Mouse (Mus musculus): ENCODE measurements around the gene Ggt7. TPM values are rescaled to one million over a fixed set of nuclear protein-coding genes. Genes with fewer than 3 reads are reported as not detected.

Gene Ggt7
- 3.1 and 4.3 TPM in 2 replicates for polyA plus RNA-seq (2014; fragmentation: Nextera tagmentation; extraction: Ambion mirVana)

DNA sequence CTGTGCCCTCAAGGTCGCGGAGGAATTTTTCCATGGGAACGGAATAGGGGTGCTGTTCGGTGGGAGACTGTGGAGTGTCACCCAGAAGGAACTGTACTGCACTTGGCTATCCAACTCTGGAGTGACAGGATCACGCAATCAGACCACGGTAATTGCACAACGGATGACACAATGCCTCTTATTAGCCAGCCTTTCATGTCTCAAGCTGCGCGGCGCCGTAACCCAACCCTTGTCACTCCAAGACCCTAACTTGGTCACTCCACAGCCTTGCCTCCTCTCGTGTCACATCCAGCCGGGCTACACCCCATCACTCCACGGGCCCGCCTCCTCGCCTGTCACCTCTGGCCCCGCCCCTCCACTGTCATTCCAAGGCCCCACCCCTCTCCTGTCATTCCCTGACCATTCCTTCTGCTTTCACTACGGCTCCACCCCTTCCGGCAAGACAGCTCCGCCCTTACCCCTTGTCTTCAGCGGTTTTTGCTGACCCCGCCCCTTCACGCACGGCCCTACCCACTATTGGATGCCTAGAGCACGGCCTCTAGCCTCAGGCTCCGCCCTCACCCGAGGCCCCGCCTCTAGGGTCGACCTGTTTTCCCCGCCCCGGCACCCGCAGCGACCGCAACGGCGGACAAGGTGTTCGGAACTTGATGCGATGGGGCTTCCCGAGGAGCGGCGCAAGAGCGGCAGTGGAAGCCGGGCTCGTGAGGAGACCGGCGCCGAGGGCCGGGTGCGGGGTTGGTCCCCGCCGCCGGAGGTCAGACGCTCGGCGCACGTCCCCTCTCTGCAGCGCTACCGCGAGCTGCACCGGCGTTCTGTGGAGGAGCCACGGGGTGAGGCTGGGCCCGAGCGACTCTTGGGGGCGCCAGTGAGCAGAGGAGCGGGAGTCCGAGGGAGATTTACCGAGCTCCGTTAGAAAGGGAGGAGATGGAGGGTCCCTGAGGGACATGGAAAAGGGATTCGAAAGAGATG is at the start of gene Ggt7, which contains the start of gene Acss2:
Ggt7 (minus strand) TSS at position 783 of the 969 bp plus-strand sequence.
Acss2 (plus strand) TSS at position 494 of the 969 bp plus-strand sequence.
- Histone ChIP-seq H3K27me3 (ENCODE audit: control insufficient read depth, insufficient read depth, low read length) (peaks cover 3% of the 10 kb centered on the region; the same call in 1 of the 2 replicates), H3K36me3 (replicated peaks; ENCODE audit: control insufficient read depth, insufficient read depth, low read depth, low read length) (no peaks in the 10 kb centered on the region), H3K4me1 (ENCODE audit: control insufficient read depth, insufficient read depth, low read length) (no peaks in the 10 kb centered on the region; the same call in 1 of the 2 replicates), H3K4me3 (ENCODE audit: low read depth, low read length) (peak within 1 kb of the TSS; percentile 59), H3K9ac (replicated peaks; ENCODE audit: low read length) (peak within 1 kb of the TSS; percentile 25), H3K9me3 (replicated peaks; ENCODE audit: control insufficient read depth, low read length) (no peaks in the 10 kb centered on the region), H3K4me2 (ENCODE audit: low read depth, low read length) (peak within 1 kb of the TSS; percentile 43), H3K27ac (replicated peaks; ENCODE audit: low read depth, low read length) (no peak within 1 kb of the TSS)
- DNase-seq (ENCODE audit: low spot score) (peak; percentile 97), ATAC-seq (replicated peaks; ENCODE audit: insufficient number of reproducible peaks, low FRiP score, low TSS enrichment, low read depth) (peak; percentile 97)
- 5% methylated on average over 69 of the region's 70 CpGs for WGBS

DNA sequence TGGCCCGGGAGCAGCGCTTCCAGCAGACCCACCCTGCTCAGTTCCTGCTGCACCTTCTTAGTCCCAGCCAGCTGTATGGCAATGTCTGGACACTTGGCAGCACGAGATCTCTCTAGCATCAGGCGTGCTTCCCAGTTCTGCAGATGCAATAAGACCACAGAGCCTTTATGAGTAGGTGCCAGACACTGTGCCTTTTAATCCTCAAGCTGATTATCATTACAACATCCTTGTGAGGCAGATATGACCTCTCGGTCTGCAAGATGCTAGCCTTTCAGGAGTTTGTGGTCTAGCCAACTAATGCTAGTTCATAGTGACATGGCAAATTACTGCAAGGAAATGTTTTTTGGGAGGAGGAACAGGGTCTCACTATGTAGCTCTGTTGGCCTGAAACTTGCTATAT is 49.7 kb upstream of the Ggt7 start:
- Histone ChIP-seq H3K27me3 (ENCODE audit: control insufficient read depth, insufficient read depth, low read length) (no peaks in the 10 kb centered on the region), H3K9me3 (replicated peaks; ENCODE audit: control insufficient read depth, low read length) (no peaks in the 10 kb centered on the region), H3K9ac (replicated peaks; ENCODE audit: low read length) (no peak overlapping the region), H3K4me2 (ENCODE audit: low read depth, low read length) (no peak overlapping the region), H3K4me1 (ENCODE audit: control insufficient read depth, insufficient read depth, low read length) (no peaks in the 10 kb centered on the region), H3K27ac (replicated peaks; ENCODE audit: low read depth, low read length) (no peak overlapping the region), H3K36me3 (replicated peaks; ENCODE audit: control insufficient read depth, insufficient read depth, low read depth, low read length) (no peaks in the 10 kb centered on the region), H3K4me3 (ENCODE audit: low read depth, low read length) (no peak overlapping the region)
- DNase-seq (ENCODE audit: low spot score) (no peak), ATAC-seq (replicated peaks; ENCODE audit: insufficient number of reproducible peaks, low FRiP score, low TSS enrichment, low read depth) (no peak)
- WGBS, result 84% methylated on average over 5 of the region's 5 CpGs

DNA sequence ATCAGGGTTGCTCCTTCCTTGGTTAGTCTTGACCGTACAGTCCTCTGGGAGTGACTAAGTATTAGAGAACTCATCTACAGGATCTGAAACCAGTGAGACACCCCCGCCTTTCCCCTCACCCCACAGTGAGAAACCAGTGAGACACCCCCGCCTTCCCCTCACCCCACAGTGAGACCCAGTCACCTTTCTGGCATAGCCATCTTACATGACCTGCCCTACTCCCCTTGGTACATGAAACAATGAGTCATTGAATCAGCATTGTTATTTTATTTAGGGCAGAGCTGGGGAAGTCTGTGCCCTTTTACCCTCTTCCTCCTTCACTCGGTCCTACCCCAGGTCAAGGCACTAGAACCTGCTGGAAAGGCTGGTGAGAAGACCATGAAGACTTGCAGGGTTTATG is 44.9 kb upstream of the Ggt7 start:
- Histone ChIP-seq H3K4me1 (ENCODE audit: control insufficient read depth, insufficient read depth, low read length) (no peaks in the 10 kb centered on the region), H3K36me3 (replicated peaks; ENCODE audit: control insufficient read depth, insufficient read depth, low read depth, low read length) (no peaks in the 10 kb centered on the region), H3K27me3 (ENCODE audit: control insufficient read depth, insufficient read depth, low read length) (no peaks in the 10 kb centered on the region), H3K27ac (replicated peaks; ENCODE audit: low read depth, low read length) (no peak overlapping the region), H3K4me3 (ENCODE audit: low read depth, low read length) (no peak overlapping the region), H3K9me3 (replicated peaks; ENCODE audit: control insufficient read depth, low read length) (no peaks in the 10 kb centered on the region), H3K9ac (replicated peaks; ENCODE audit: low read length) (no peak overlapping the region), H3K4me2 (ENCODE audit: low read depth, low read length) (no peak overlapping the region)
- no peak for ATAC-seq (replicated peaks; ENCODE audit: insufficient number of reproducible peaks, low FRiP score, low TSS enrichment, low read depth)
- no peak for DNase-seq (ENCODE audit: low spot score)
- 76% methylated on average over 4 of the region's 4 CpGs for WGBS

DNA sequence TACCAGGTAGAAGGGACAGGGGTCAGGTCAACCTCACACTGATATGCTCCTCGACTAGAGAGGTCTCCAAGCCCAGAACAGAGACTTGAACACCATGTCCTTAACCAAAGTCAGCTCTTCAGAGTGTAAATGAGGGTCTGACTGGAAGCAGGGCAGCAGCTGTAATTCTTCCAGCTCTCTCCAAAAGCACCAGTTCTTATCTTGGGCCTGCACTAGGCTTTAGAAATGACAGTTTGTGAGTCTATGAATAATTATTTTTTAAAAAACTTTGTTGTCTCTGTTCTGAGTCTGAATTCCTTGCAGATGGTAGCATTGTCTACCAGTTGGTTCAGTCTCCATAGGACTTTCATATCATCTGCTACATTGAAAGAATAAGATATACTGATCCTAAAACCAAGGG is 44.2 kb upstream of the Ggt7 start:
- H3K4me1 ChIP-seq (ENCODE audit: control insufficient read depth, insufficient read depth, low read length), result no peaks in the 10 kb centered on the region
- H3K27me3 ChIP-seq (ENCODE audit: control insufficient read depth, insufficient read depth, low read length), result no peaks in the 10 kb centered on the region
- no peak overlapping the region for H3K4me2 ChIP-seq (ENCODE audit: low read depth, low read length)
- DNase-seq (ENCODE audit: low spot score) (no peak), ATAC-seq (replicated peaks; ENCODE audit: insufficient number of reproducible peaks, low FRiP score, low TSS enrichment, low read depth) (no peak)
- no peak overlapping the region for H3K27ac ChIP-seq (replicated peaks; ENCODE audit: low read depth, low read length)
- no peak overlapping the region for H3K4me3 ChIP-seq (ENCODE audit: low read depth, low read length)
- WGBS, result 57% methylated on average over 1 of the region's 1 CpGs
- no peak overlapping the region for H3K9ac ChIP-seq (replicated peaks; ENCODE audit: low read length)
- H3K36me3 ChIP-seq (replicated peaks; ENCODE audit: control insufficient read depth, insufficient read depth, low read depth, low read length), result no peaks in the 10 kb centered on the region
- H3K9me3 ChIP-seq (replicated peaks; ENCODE audit: control insufficient read depth, low read length), result no peaks in the 10 kb centered on the region

DNA sequence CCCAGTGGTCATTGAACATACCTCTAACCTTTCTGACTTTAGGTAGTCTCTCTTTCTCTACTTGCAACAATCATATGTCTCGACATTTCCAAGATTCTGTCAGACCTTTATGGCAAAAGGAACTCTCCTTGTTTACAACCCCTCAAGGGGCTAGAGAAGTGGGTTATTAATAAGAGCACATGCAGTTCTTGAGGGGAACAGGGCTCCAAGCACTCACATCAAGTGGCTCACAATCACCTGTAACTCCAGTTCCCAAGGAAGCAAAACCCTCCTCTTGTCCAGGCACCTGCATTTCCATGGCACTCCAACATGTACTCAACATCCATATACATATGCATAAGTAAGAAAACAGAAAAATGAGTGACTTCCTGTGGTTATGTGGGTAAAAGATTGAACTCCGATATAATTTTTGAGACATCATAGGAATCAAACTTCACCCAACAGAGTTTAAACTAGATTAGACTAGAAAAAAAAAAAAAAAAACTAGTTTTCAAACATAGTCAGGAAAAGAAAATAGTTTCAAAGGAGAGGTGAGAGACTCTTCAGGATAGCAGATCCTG is 36.5 kb upstream of the Ggt7 start:
- H3K36me3 ChIP-seq (replicated peaks; ENCODE audit: control insufficient read depth, insufficient read depth, low read depth, low read length), result no peaks in the 10 kb centered on the region
- H3K27ac ChIP-seq (replicated peaks; ENCODE audit: low read depth, low read length), result no peak overlapping the region
- H3K4me3 ChIP-seq (ENCODE audit: low read depth, low read length), result no peak overlapping the region
- no peak overlapping the region for H3K4me2 ChIP-seq (ENCODE audit: low read depth, low read length)
- no peak overlapping the region for H3K9ac ChIP-seq (replicated peaks; ENCODE audit: low read length)
- 90% methylated on average over 2 of the region's 2 CpGs for WGBS
- ATAC-seq (replicated peaks; ENCODE audit: insufficient number of reproducible peaks, low FRiP score, low TSS enrichment, low read depth), result no peak
- H3K9me3 ChIP-seq (replicated peaks; ENCODE audit: control insufficient read depth, low read length), result no peaks in the 10 kb centered on the region
- H3K4me1 ChIP-seq (ENCODE audit: control insufficient read depth, insufficient read depth, low read length), result no peaks in the 10 kb centered on the region
- no peak for DNase-seq (ENCODE audit: low spot score)
- H3K27me3 ChIP-seq (ENCODE audit: control insufficient read depth, insufficient read depth, low read length), result no peaks in the 10 kb centered on the region

DNA sequence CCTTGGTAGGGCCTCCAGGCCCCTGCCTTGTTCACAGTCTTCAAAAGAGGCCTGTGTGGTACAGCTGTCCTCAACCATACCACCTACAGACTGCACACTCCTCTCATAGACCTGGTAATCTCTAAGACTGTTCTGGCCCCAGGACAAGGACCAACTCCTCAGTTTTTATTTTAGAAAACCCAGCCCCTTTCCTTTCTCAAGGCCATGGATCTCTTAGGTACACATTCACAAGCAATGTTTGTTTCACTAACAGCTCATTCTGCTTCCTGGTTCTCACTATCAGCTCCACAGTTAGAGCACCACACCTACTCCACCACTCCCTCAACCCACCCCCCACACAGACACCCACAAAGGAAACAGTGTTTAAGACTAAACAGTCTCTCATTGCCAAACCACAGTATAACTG is 34.9 kb upstream of the Ggt7 start:
- H3K36me3 ChIP-seq (replicated peaks; ENCODE audit: control insufficient read depth, insufficient read depth, low read depth, low read length), result no peaks in the 10 kb centered on the region
- no peaks in the 10 kb centered on the region for H3K4me1 ChIP-seq (ENCODE audit: control insufficient read depth, insufficient read depth, low read length)
- no peaks in the 10 kb centered on the region for H3K9me3 ChIP-seq (replicated peaks; ENCODE audit: control insufficient read depth, low read length)
- no peak overlapping the region for H3K27ac ChIP-seq (replicated peaks; ENCODE audit: low read depth, low read length)
- ATAC-seq (replicated peaks; ENCODE audit: insufficient number of reproducible peaks, low FRiP score, low TSS enrichment, low read depth), result no peak
- H3K4me3 ChIP-seq (ENCODE audit: low read depth, low read length), result no peak overlapping the region
- H3K27me3 ChIP-seq (ENCODE audit: control insufficient read depth, insufficient read depth, low read length), result no peaks in the 10 kb centered on the region
- H3K9ac ChIP-seq (replicated peaks; ENCODE audit: low read length), result no peak overlapping the region
- no peak overlapping the region for H3K4me2 ChIP-seq (ENCODE audit: low read depth, low read length)
- DNase-seq (ENCODE audit: low spot score), result no peak

DNA sequence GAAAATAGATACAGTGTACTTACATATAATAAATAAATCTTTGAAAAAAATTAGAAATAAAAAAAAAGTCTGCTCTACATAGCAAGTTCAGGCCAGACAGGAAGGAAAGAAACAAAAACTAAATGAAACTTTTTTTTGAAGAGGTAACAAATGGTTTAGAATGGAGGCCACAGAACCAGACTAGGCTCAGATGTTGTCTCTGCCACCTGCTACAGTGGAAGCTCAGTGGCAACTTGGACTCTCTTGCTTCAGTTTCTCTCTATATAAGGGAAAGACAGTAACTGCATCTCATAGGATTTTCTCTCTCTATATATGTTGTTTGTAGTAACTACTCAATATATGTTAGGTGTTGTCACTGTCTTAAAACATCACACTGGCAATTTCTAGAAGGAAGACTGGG is 34.3 kb upstream of the Ggt7 start:
- no peak for DNase-seq (ENCODE audit: low spot score)

DNA sequence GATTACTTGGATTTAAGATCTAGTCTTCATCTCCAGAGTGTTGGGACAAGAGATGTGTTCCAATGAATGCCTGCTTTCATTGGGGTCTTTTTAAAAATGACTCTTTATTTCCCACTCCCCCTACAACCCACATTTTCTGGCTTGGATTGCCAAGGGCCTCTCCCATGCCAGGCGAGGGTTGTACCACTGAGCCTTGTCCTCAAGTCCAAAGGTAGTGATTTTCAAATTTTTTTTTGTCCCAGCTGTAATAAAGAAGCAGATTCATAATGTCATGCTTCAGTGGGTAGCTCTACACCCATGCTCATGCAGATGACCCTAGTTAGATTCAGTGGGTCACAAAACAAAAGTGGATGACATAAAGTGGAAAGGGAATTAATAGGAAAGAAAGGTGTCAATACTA is 28.9 kb upstream of the Ggt7 start:
- H3K4me2 ChIP-seq (ENCODE audit: low read depth, low read length), result no peak overlapping the region
- H3K27ac ChIP-seq (replicated peaks; ENCODE audit: low read depth, low read length), result no peak overlapping the region
- H3K4me1 ChIP-seq (ENCODE audit: control insufficient read depth, insufficient read depth, low read length), result no peaks in the 10 kb centered on the region
- no peaks in the 10 kb centered on the region for H3K9me3 ChIP-seq (replicated peaks; ENCODE audit: control insufficient read depth, low read length)
- H3K27me3 ChIP-seq (ENCODE audit: control insufficient read depth, insufficient read depth, low read length), result no peaks in the 10 kb centered on the region
- no peak for ATAC-seq (replicated peaks; ENCODE audit: insufficient number of reproducible peaks, low FRiP score, low TSS enrichment, low read depth)
- no peak overlapping the region for H3K9ac ChIP-seq (replicated peaks; ENCODE audit: low read length)
- no peaks in the 10 kb centered on the region for H3K36me3 ChIP-seq (replicated peaks; ENCODE audit: control insufficient read depth, insufficient read depth, low read depth, low read length)
- WGBS, result 73% methylated on average over 1 of the region's 1 CpGs
- no peak overlapping the region for H3K4me3 ChIP-seq (ENCODE audit: low read depth, low read length)
- DNase-seq (ENCODE audit: low spot score), result no peak

More for the DNA sequence above, 34.3 kb upstream of the Ggt7 start:
- no peak overlapping the region for H3K9ac ChIP-seq (replicated peaks; ENCODE audit: low read length)
- H3K27ac ChIP-seq (replicated peaks; ENCODE audit: low read depth, low read length), result no peak overlapping the region
- no peak overlapping the region for H3K4me2 ChIP-seq (ENCODE audit: low read depth, low read length)
- H3K27me3 ChIP-seq (ENCODE audit: control insufficient read depth, insufficient read depth, low read length), result no peaks in the 10 kb centered on the region
- H3K9me3 ChIP-seq (replicated peaks; ENCODE audit: control insufficient read depth, low read length), result no peaks in the 10 kb centered on the region
- ATAC-seq (replicated peaks; ENCODE audit: insufficient number of reproducible peaks, low FRiP score, low TSS enrichment, low read depth), result no peak
- H3K4me1 ChIP-seq (ENCODE audit: control insufficient read depth, insufficient read depth, low read length), result no peaks in the 10 kb centered on the region
- no peaks in the 10 kb centered on the region for H3K36me3 ChIP-seq (replicated peaks; ENCODE audit: control insufficient read depth, insufficient read depth, low read depth, low read length)
- no peak overlapping the region for H3K4me3 ChIP-seq (ENCODE audit: low read depth, low read length)
